Mouse (Mus musculus): Measurements from ENCODE around the gene Sds. TPM values are rescaled to one million over a fixed set of nuclear protein-coding genes. Genes with fewer than 3 reads are reported as not detected.

Gene Sds
- polyA plus RNA-seq, 1 experiment: 5.2 TPM

DNA sequence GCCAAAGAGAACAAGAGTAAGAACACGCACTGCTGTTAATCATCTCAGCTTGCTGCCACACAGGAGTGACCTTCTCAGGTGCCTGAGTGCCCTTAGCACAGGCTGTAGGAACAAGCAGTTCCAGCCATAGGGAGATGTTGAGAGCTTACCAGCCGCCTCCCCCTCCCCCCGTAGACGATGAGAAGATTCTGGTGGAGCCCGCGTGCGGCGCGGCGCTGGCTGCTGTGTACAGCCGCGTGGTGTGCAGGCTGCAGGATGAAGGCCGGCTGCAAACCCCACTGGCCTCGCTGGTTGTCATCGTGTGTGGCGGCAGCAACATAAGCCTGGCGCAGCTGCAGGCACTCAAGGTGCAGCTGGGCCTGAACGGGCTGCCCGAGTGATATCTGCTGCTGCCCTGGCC, 7.1 kb downstream of the Sds start:
- no peak for TF ChIP-seq POLR2A (IDR thresholded peaks at IDR 0.05; ENCODE audit: borderline replicate concordance, control insufficient read depth, low read depth, low read length)
- TF ChIP-seq CTCF (IDR thresholded peaks at IDR 0.05; ENCODE audit: control insufficient read depth, insufficient read depth, low read length): no peak
- H3K4me1 ChIP-seq (ENCODE audit: control insufficient read depth, insufficient read depth, low read length): no peaks in the 10 kb centered on the region
- H3K27ac ChIP-seq (ENCODE audit: control insufficient read depth, insufficient read depth, low read depth, low read length, poor library complexity): no peak overlapping the region
- 87% methylated on average over 19 of the region's 19 CpGs for WGBS
- H3K4me3 ChIP-seq (replicated peaks; ENCODE audit: control insufficient read depth, low read depth, low read length): no peak overlapping the region

GRCm38 (mm10) chr5:120487844-120488243, 11.5 kb downstream of the Sds start:
- 75% methylated on average over 8 of the region's 8 CpGs for WGBS
- H3K27ac ChIP-seq (ENCODE audit: control insufficient read depth, insufficient read depth, low read depth, low read length, poor library complexity): no peak overlapping the region
- TF ChIP-seq POLR2A (IDR thresholded peaks at IDR 0.05; ENCODE audit: borderline replicate concordance, control insufficient read depth, low read depth, low read length) (no peak), CTCF (IDR thresholded peaks at IDR 0.05; ENCODE audit: control insufficient read depth, insufficient read depth, low read length) (no peak)
- H3K4me1 ChIP-seq (ENCODE audit: control insufficient read depth, insufficient read depth, low read length): no peaks in the 10 kb centered on the region
- H3K4me3 ChIP-seq (replicated peaks; ENCODE audit: control insufficient read depth, low read depth, low read length): no peak overlapping the region

- 78% methylated on average over 8 of the region's 8 CpGs for WGBS
- TF ChIP-seq CTCF (IDR thresholded peaks at IDR 0.05; ENCODE audit: control insufficient read depth, insufficient read depth, low read length) (no peak), POLR2A (IDR thresholded peaks at IDR 0.05; ENCODE audit: borderline replicate concordance, control insufficient read depth, low read depth, low read length) (no peak)
- no peak overlapping the region for H3K27ac ChIP-seq (ENCODE audit: control insufficient read depth, insufficient read depth, low read depth, low read length, poor library complexity)
- no peaks in the 10 kb centered on the region for H3K4me1 ChIP-seq (ENCODE audit: control insufficient read depth, insufficient read depth, low read length)
- H3K4me3 ChIP-seq (replicated peaks; ENCODE audit: control insufficient read depth, low read depth, low read length): no peak overlapping the region
Measured at GRCm38 (mm10) chr5:120490679-120491192, 14.4 kb downstream of the Sds start.

GRCm38 (mm10) chr5:120492437-120492836, 16.1 kb downstream of the Sds start:
- 84% methylated on average over 11 of the region's 11 CpGs for WGBS
- H3K4me3 ChIP-seq (replicated peaks; ENCODE audit: control insufficient read depth, low read depth, low read length): no peak overlapping the region
- H3K4me1 ChIP-seq (ENCODE audit: control insufficient read depth, insufficient read depth, low read length): no peaks in the 10 kb centered on the region
- no peak overlapping the region for H3K27ac ChIP-seq (ENCODE audit: control insufficient read depth, insufficient read depth, low read depth, low read length, poor library complexity)
- no peak for TF ChIP-seq CTCF (IDR thresholded peaks at IDR 0.05; ENCODE audit: control insufficient read depth, insufficient read depth, low read length)
- no peak for TF ChIP-seq POLR2A (IDR thresholded peaks at IDR 0.05; ENCODE audit: borderline replicate concordance, control insufficient read depth, low read depth, low read length)

DNA sequence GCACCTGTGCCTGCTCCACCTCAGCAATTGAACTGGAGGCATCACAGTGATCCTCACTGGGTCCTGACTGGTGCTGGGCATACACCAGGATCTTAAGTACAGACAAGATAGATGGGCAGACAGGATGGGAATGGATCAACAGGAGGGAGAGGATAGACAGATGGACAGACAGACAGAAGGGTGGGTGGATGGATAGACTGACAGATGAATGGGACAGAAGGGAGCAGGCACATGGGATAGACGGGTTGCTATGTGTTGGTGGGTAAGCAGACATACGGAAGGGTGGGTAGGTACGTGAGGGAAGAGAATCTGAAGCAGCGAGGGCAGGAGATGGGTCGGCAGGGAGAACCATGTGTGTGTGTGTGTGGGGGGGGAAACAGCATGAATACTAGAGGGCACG, 17.1 kb downstream of the Sds start:
- Histone ChIP-seq H3K27ac (ENCODE audit: control insufficient read depth, insufficient read depth, low read depth, low read length, poor library complexity) (no peak overlapping the region), H3K4me3 (replicated peaks; ENCODE audit: control insufficient read depth, low read depth, low read length) (no peak overlapping the region), H3K4me1 (ENCODE audit: control insufficient read depth, insufficient read depth, low read length) (no peaks in the 10 kb centered on the region)
- TF ChIP-seq POLR2A (IDR thresholded peaks at IDR 0.05; ENCODE audit: borderline replicate concordance, control insufficient read depth, low read depth, low read length) (no peak), CTCF (IDR thresholded peaks at IDR 0.05; ENCODE audit: control insufficient read depth, insufficient read depth, low read length) (no peak)
- 86% methylated on average over 6 of the region's 6 CpGs for WGBS

- no peak for TF ChIP-seq CTCF (IDR thresholded peaks at IDR 0.05; ENCODE audit: control insufficient read depth, insufficient read depth, low read length)
- TF ChIP-seq POLR2A (IDR thresholded peaks at IDR 0.05; ENCODE audit: borderline replicate concordance, control insufficient read depth, low read depth, low read length): no peak
- Histone ChIP-seq H3K4me1 (ENCODE audit: control insufficient read depth, insufficient read depth, low read length) (no peaks in the 10 kb centered on the region), H3K27ac (ENCODE audit: control insufficient read depth, insufficient read depth, low read depth, low read length, poor library complexity) (no peak overlapping the region), H3K4me3 (replicated peaks; ENCODE audit: control insufficient read depth, low read depth, low read length) (no peak overlapping the region)
- WGBS: 87% methylated on average over 9 of the region's 9 CpGs
Measured at GRCm38 (mm10) chr5:120493873-120494395, 17.6 kb downstream of the Sds start.

DNA sequence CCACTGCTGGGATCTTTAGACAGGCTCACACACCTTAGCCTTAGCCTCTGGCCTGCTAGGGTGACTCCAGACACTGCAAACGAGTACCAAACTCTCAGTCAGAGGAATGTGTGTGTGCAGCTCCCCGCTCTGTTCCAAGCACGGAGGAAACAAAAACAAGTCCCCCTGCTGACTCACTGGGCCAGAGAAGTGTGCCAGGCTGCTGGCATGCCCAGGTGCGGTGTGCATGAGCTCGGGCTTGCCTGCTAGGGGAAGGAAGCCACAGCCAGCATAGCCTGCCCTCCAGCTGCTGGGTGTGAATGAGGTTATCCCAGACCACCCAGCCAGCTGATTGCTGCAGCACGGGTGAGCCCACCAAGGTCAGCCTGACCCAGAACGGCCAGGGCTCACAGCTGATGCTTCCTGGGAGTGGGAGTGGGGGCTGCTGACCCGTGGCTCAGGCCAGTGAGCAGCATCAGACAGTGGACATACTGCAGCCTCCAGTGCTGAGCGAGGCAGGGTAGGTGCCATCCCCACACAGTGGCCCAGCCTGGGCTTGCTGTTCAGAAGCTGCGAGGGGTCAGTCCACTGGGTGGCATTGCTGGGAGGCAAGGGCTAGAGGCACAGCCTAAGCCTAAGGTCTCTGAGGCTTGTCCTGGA, 18.9 kb downstream of the Sds start:
- H3K4me3 ChIP-seq (replicated peaks; ENCODE audit: control insufficient read depth, low read depth, low read length): no peak overlapping the region
- 47% methylated on average over 10 of the region's 10 CpGs for WGBS
- H3K4me1 ChIP-seq (ENCODE audit: control insufficient read depth, insufficient read depth, low read length): no peaks in the 10 kb centered on the region
- no peak for TF ChIP-seq CTCF (IDR thresholded peaks at IDR 0.05; ENCODE audit: control insufficient read depth, insufficient read depth, low read length)
- no peak; the same call in 1 of the 2 replicates for TF ChIP-seq POLR2A (IDR thresholded peaks at IDR 0.05; ENCODE audit: borderline replicate concordance, control insufficient read depth, low read depth, low read length)
- H3K27ac ChIP-seq (ENCODE audit: control insufficient read depth, insufficient read depth, low read depth, low read length, poor library complexity): peak overlapping the region; percentile 45

DNA sequence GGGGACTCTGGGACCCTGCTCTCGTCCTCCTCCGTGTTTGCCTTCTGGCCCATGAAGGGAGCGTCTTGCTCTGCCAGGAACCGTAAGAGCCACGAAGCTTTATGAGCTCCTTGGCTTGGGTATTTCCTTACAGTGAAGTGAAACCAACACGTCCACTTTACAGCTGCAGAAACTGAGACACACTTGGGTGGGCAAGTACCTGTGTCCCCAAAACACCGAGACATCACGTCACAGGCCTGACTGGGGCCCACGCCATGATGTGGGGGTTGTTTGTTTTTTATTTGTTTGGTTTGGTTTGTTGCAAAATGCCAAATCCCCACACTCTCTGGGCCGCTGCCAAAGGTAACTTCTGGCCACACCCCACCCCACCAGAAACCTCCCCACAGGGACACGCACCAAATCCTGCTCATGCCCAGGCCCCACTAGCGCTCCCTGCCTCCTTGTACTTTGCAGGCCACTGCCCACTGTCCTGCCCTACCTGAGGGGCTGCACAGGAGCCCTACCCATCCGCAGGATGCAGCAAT, 19.4 kb downstream of the Sds start:
- Histone ChIP-seq H3K4me3 (replicated peaks; ENCODE audit: control insufficient read depth, low read depth, low read length) (no peak overlapping the region), H3K4me1 (ENCODE audit: control insufficient read depth, insufficient read depth, low read length) (no peaks in the 10 kb centered on the region), H3K27ac (ENCODE audit: control insufficient read depth, insufficient read depth, low read depth, low read length, poor library complexity) (peak overlapping the region; percentile 45)
- WGBS: 75% methylated on average over 13 of the region's 13 CpGs
- TF ChIP-seq POLR2A (IDR thresholded peaks at IDR 0.05; ENCODE audit: borderline replicate concordance, control insufficient read depth, low read depth, low read length) (no peak), CTCF (IDR thresholded peaks at IDR 0.05; ENCODE audit: control insufficient read depth, insufficient read depth, low read length) (no peak)
